Mouse (Mus musculus) urinary bladder, postnatal 0 days (tissue): Measurements from ENCODE around the gene Brix1. TPM values are rescaled to one million over a fixed set of nuclear protein-coding genes. Genes with fewer than 3 reads are reported as not detected.

ENCODE experiments used
- polyA plus RNA-seq: library from polyadenylated mRNA; unstranded; fragments of >200 nt; fragmentation: Nextera tagmentation; extraction: Ambion mirVana; gene quantifications from 2 replicates; pipeline ENCODE4 v1.2.1, GENCODE M21; 2015

The Brix1 gene
- 69.0 and 84.1 TPM in 2 replicates for polyA plus RNA-seq

DNA sequence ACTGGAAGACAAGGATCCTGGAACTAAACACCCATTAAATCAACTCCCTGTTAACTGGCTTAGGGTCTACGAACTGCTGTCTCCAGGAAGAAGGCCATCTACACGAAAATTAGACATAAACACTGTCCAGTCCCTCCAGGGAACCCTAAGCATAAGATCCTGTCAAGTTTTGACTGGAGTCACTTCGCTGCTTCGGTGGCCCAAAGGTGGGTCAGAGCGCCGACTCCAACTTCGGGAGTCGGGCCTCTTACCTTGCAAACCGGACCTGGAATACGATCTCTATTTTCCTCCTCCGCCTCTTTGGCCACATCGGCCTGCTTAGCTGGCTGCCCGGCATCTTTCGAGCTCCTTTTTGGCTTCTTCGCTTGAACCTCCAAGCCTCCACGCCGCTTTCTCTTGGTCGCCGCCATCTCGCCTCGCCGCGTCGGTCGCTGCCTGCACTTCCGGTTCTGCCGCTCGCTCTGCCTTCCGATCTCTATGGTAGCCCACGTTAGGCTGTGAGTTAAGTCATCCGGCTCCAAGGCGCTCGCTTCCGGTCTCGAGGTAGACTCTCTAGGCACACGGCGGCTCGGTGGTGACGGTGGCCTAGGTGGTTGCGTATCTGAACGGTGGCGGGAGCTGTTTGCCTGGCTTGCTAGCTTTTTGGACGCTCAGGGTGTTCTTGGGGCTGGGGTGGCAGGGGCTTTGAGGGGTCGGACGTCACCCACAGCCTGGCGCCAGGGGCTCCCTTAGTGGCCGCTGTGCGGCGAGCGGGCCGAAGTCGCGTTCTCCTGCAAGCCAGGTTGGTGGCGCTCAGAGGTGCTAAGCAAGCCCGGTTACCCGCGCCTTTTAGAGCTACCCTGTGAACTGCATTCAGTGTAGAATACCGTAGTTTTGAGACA lies at the start of gene Brix1, which contains the start of gene Rad1:
Gene Brix1, minus strand, starts transcription at position 464 of the 881 bp plus-strand sequence.
Gene Rad1, plus strand, starts transcription at position 535 of the 881 bp plus-strand sequence.

DNA sequence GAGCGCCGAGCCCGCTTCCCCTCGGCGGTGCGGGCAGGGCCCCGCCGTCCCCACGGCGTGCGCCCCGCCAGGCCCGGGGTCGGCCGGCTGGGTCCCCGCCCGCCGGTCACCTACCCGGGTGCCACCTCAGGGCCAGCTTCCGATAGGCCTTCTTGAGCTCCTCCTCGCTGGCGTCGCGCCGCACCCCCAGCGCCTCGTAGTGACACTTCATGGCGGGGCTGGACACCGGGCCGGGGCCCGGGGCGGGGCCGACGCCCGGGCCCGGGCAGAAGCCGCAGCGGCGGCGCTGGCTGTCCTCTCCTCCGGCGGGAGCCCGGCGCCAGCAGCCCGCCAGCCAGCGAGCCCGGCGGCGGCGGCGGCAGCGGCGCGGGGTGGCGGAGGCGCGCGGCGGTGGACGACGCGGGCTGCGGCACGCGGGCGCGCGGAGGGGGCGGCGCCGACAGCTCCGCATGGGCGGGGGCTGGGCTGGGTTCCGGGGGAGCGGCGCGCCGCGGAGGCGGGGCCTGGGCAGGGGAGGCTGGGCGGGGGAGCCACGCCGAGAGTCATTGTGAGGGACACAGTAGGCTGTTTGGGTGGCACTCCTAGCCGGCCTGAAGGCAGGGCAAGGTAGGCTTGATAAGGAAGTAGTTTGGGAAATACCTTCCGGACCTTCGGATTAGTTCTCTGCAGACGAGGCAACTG lies 15.5 kb downstream of the Brix1 start, which contains the start of gene Dnajc21:
Gene Dnajc21, minus strand, starts transcription at position 366 of the 681 bp plus-strand sequence.

Other genes starting within 250 kb of the Brix1 start
- not detected in 2 replicates for gene Gm21973, start 160.6 kb downstream of the Brix1 start, polyA plus RNA-seq
- gene Agxt2, start 127.4 kb downstream of the Brix1 start, polyA plus RNA-seq = not detected in 2 replicates
- 11.6 and 13.3 TPM in 2 replicates for gene Dnajc21, start 15.4 kb downstream of the Brix1 start, polyA plus RNA-seq
- 17.2 and 19.3 TPM in 2 replicates for gene Rad1, start 71 bp upstream of the Brix1 start, polyA plus RNA-seq
- gene Ttc23l, start 72.7 kb upstream of the Brix1 start, polyA plus RNA-seq = 0.13 TPM in 1 of 2 replicates, not detected in the other
- 12.6 and 16.3 TPM in 2 replicates for gene Rai14, start 228.7 kb upstream of the Brix1 start, polyA plus RNA-seq